Mouse (Mus musculus) lung, postnatal 0 days (tissue): ENCODE data around the gene Aco2. TPM values are rescaled to one million over a fixed set of nuclear protein-coding genes. Genes with fewer than 3 reads are reported as not detected.

Experiments used
- ATAC-seq: fragments of 200-750 bp; cut with Nextera tagmentation; 2 replicates; pipeline ENCODE4 v1.8.0; 2017; ENCODE audit warnings: moderate library complexity
- DNase-seq: peaks from one replicate; pipeline ENCODE4 v3.0.0-alpha.2; 2016; ENCODE audit warnings: low spot score
- H3K27ac ChIP-seq: fragments of 300-500 bp; sonication (generic); 2 replicates; pipeline ENCODE4 v1.5.1; 2014; ENCODE audit warnings: antibody characterized with exemption, mild to moderate bottlenecking, low read length, mixed read lengths
- H3K27me3 ChIP-seq: fragments of 300-500 bp; sonication (generic); replicated peaks from 2 replicates; pipeline ENCODE4 v1.6.1; 2014; ENCODE audit warnings: low read length, mixed read lengths; ENCODE audit not compliant: insufficient read depth
- H3K36me3 ChIP-seq: fragments of 300-500 bp; sonication (generic); 2 replicates; pipeline ENCODE4 v1.6.1; 2014; ENCODE audit warnings: low read length, mixed read lengths; ENCODE audit not compliant: insufficient read depth
- H3K4me1 ChIP-seq: fragments of 300-500 bp; sonication (generic); 2 replicates; pipeline ENCODE4 v1.6.1; 2014; ENCODE audit warnings: antibody characterized with exemption, low read depth, low read length, mixed read lengths; ENCODE audit not compliant: insufficient read depth
- H3K4me2 ChIP-seq: fragments of 300-500 bp; sonication (generic); replicated peaks from 2 replicates; pipeline ENCODE4 v1.6.1; 2014; ENCODE audit warnings: low read depth, mild to moderate bottlenecking, low read length, moderate library complexity, mixed read lengths
- H3K4me3 ChIP-seq: fragments of 300-500 bp; sonication (generic); 2 replicates; pipeline ENCODE4 v1.5.1; 2014; ENCODE audit warnings: low read depth, low read length
- H3K9ac ChIP-seq: fragments of 300-500 bp; sonication (generic); replicated peaks from 2 replicates; pipeline ENCODE4 v1.6.1; 2014; ENCODE audit warnings: low read depth, mild to moderate bottlenecking
- H3K9me3 ChIP-seq: fragments of 300-500 bp; sonication (generic); 2 replicates; pipeline ENCODE4 v1.6.1; 2016; ENCODE audit warnings: low read length, mixed read lengths
- CTCF ChIP-seq: IDR thresholded peaks from 2 replicates; pipeline ENCODE4 v1.5.1; 2016; ENCODE audit warnings: antibody characterized with exemption, mild to moderate bottlenecking
- EP300 ChIP-seq: IDR thresholded peaks from 2 replicates; pipeline ENCODE4 v1.6.1; 2016; ENCODE audit warnings: antibody characterized with exemption, mild to moderate bottlenecking, control low read depth
- WGBS: fragments of 180-500 bp; shearing (Covaris S2); extraction: QIAGEN DNeasy Blood & Tissue Kit; methylation state at CpG from one replicate; pipeline ENCODE4 v1.1.7; 2014; 5-methylcytosine and 5-hydroxymethylcytosine counted together
- polyA plus RNA-seq: library from polyadenylated mRNA; unstranded; fragments of >200 nt; fragmentation: Nextera tagmentation; extraction: Ambion mirVana; gene quantifications from 2 replicates; pipeline ENCODE4 v1.2.1, GENCODE M21; 2015

Aco2 gene
- polyA plus RNA-seq, 1 experiment from 2014 or later = 90.8 TPM

GRCm38 (mm10) chr15:81926446-81926822 is 54.3 kb downstream of the Aco2 start:
- peaks cover 5% of the 10 kb centered on the region; the same call in 1 of the 2 replicates for H3K4me1 ChIP-seq
- DNase-seq (no peak), ATAC-seq (no peak)
- H3K36me3 ChIP-seq = no peaks in the 10 kb centered on the region
- no peak overlapping the region for H3K9ac ChIP-seq
- H3K4me3 ChIP-seq = no peak overlapping the region
- no peak for TF ChIP-seq EP300
- TF ChIP-seq CTCF = no peak
- H3K9me3 ChIP-seq = no peaks in the 10 kb centered on the region
- H3K27me3 ChIP-seq = no peaks in the 10 kb centered on the region
- H3K27ac ChIP-seq = no peak overlapping the region
- no peak overlapping the region for H3K4me2 ChIP-seq
- 36% methylated on average over 9 of the region's 9 CpGs for WGBS

DNA sequence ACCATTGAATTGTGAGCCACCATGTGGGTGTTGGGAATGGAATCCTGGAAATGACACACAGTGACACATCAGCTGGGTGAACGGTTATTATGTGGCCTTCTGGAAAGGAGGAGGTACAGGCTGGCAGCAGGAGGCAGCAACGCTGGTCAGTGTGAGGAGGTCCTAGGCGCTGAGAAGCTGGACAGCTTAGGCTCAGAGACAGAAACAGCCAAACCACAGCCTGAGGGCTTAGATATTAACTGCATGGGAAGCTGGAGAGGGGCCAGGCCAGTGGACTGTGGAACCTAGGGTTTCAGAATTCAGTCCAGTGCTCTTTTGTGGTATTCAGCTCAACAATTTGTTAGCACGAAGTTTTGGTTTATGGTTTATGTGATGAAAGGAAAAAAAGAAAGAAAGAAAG is 55.6 kb downstream of the Aco2 start:
- ATAC-seq (no peak), DNase-seq (no peak)
- Histone ChIP-seq H3K4me2 (no peak overlapping the region), H3K4me1 (peaks cover 5% of the 10 kb centered on the region; the same call in 1 of the 2 replicates), H3K36me3 (no peaks in the 10 kb centered on the region), H3K27me3 (no peaks in the 10 kb centered on the region), H3K27ac (no peak overlapping the region), H3K9me3 (no peaks in the 10 kb centered on the region), H3K4me3 (no peak overlapping the region), H3K9ac (no peak overlapping the region)
- 0 out of 2 replicates have a peak, but pooled peaks have one; percentile 3 for TF ChIP-seq CTCF
- TF ChIP-seq EP300 = no peak
- 46% methylated on average over 4 of the region's 4 CpGs for WGBS

DNA sequence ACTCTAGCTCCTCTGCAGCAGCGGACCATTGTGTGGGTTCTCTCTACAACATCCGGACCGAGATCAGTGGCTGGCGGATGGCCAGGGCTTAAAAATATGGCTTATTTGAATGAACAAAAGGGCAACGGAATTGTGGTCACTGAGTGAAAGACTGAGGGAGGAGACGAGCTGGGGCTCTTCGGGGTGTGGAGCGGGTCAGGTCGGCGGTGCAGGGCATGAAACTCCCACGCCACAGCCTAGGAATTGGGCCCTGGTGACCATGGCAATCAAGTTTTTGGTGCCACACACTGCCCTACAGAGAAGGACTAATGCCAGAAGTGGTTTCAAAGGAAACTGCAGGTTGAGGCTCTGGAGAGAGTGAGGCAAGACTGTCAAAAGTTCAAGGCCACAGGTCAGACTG is 56.2 kb downstream of the Aco2 start:
- no peak overlapping the region for H3K4me2 ChIP-seq
- peaks cover 5% of the 10 kb centered on the region; the same call in 1 of the 2 replicates for H3K4me1 ChIP-seq
- no peak overlapping the region for H3K9ac ChIP-seq
- no peak overlapping the region for H3K4me3 ChIP-seq
- no peak for ATAC-seq
- no peaks in the 10 kb centered on the region for H3K27me3 ChIP-seq
- 44% methylated on average over 11 of the region's 11 CpGs for WGBS
- peak; percentile 53 for DNase-seq
- TF ChIP-seq EP300 (no peak), CTCF (no peak)
- H3K36me3 ChIP-seq = no peaks in the 10 kb centered on the region
- no peaks in the 10 kb centered on the region for H3K9me3 ChIP-seq
- H3K27ac ChIP-seq = no peak overlapping the region

DNA sequence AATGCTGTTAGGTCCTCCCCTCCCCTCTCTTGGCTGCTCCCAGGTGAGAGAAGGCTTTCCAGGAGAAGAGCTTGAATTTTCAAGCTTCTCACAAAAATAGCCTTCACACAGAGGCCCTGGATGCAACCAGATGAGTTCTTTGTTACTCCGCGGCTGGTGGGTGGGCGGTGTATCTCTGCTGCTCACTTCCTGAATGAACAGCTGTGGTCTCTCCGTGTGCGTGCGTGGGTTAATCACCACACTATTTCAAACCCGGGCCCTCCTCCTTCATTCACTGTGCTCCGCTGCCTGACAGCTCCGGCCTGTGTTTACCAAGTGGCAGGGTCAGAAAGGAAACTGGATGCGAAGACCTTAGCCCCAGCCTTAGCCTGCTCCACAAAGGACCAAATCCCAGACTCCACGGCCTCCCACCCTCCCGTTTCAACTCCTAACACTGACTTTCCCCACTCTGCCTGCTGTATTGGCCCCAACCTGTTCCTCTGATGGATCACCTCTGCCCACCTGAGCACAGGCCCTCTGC is 60.9 kb downstream of the Aco2 start:
- DNase-seq = no peak
- no peak overlapping the region for H3K4me3 ChIP-seq
- no peaks in the 10 kb centered on the region; the same call in 1 of the 2 replicates for H3K4me1 ChIP-seq
- whole genome bisulfite sequencing = 12% methylated on average over 12 of the region's 12 CpGs
- no peaks in the 10 kb centered on the region for H3K36me3 ChIP-seq
- TF ChIP-seq EP300 = no peak
- TF ChIP-seq CTCF = no peak
- H3K27ac ChIP-seq = no peak overlapping the region
- peak; percentile 8; the same call in 1 of the 2 replicates for ATAC-seq
- no peak overlapping the region for H3K4me2 ChIP-seq
- no peak overlapping the region for H3K9ac ChIP-seq
- no peaks in the 10 kb centered on the region for H3K9me3 ChIP-seq
- no peaks in the 10 kb centered on the region for H3K27me3 ChIP-seq

DNA sequence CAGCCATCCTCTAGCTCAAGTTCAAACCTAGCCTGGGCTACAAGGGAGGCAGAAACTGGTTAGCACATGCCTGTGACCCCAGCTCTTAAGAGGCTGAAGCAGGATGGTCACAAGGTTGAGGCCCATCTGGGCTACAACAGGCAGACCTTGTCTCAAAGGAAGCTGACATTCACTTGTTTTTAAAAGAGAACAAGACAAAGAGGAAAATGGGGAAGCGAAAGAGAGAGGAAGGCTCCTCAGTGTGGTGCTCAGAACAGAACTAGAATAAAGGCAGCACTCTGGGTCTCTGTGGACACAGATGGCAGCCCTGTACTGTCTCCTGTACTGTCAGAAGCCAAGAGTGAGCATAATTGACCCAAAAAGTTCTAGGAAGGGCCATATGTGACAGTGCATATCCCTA is 61.9 kb downstream of the Aco2 start:
- Histone ChIP-seq H3K4me3 (no peak overlapping the region), H3K9me3 (no peaks in the 10 kb centered on the region), H3K4me1 (no peaks in the 10 kb centered on the region; the same call in 1 of the 2 replicates), H3K27ac (no peak overlapping the region), H3K4me2 (no peak overlapping the region), H3K27me3 (no peaks in the 10 kb centered on the region), H3K36me3 (no peaks in the 10 kb centered on the region), H3K9ac (no peak overlapping the region)
- TF ChIP-seq CTCF (no peak), EP300 (no peak)
- ATAC-seq (no peak), DNase-seq (no peak)
- WGBS = 89% methylated on average over 1 of the region's 1 CpGs

DNA sequence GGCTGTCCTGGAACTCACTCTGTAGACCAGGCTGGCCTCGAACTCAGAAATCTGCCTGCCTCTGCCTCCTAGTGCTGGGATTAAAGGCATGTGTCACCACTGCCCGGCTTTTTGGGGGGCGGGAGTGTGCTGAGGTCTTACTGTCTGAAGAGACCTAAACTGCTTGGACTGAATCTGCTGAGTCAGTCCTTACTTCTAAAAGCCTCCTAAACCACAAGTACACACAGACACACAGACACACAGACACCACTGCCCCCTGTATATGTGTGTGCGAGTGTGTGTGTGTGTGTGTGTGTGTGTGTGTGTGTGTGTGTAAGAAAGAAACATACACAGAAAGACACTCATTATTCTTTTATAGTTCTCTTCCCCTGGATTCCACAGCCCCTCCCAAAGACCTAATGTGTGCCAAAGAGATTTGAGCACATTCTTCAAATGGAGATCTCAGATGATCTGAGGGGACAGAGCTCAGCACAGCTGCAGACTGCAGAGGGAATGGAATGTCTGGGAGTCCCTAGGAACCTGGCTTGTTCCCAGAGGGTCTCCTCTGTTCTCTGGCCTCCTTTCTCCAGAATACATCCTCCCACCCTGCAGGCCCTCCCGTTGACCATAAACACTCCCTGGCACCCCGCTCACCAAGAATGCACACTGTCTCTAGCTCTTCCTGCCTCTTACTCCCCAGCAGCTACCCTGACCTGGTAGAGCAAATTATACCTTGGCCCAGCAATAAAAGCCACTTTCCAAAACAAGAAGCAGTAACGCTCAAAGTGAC is 63.9 kb downstream of the Aco2 start:
- Histone ChIP-seq H3K27me3 (no peaks in the 10 kb centered on the region), H3K4me1 (no peaks in the 10 kb centered on the region; the same call in 1 of the 2 replicates), H3K27ac (no peak overlapping the region), H3K4me2 (peak overlapping the region; percentile 44; the same call in 1 of the 2 replicates), H3K9ac (no peak overlapping the region), H3K9me3 (no peaks in the 10 kb centered on the region), H3K36me3 (no peaks in the 10 kb centered on the region), H3K4me3 (no peak overlapping the region)
- 53% methylated on average over 7 of the region's 7 CpGs for WGBS
- DNase-seq (no peak), ATAC-seq (peak; percentile 23; the same call in 1 of the 2 replicates)
- TF ChIP-seq EP300 (no peak), CTCF (no peak)
